Mouse (Mus musculus) layer of hippocampus, adult 11-12 months (tissue): Measurements from ENCODE around the gene Ins1.

ENCODE experiments used
- DNase-seq: peaks from one replicate; pipeline ENCODE4 v3.0.0; 2022; ENCODE audit warnings: low spot score

The Ins1 gene

DNA sequence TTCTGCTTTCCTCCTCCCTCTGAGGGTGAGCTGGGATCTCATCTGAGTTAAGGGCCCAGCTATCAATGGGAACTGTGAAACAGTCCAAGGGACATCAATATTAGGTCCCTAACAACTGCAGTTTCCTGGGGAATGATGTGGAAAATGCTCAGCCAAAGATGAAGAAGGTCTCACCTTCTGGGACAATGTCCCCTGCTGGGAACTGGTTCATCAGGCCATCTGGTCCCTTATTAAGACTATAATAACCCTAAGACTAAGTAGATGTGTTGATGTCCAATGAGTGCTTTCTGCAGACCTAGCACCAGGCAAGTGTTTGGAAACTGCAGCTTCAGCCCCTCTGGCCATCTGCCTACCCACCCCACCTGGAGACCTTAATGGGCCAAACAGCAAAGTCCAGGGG lies at the start of gene Ins1:
TSS of gene Ins1 (plus strand) at position 301 of the 400 bp plus-strand sequence.
- DNase-seq: no peak
